Mouse (Mus musculus) intestine, embryonic 14.5 days (tissue): ENCODE data around the gene 1190002N15Rik. TPM values are rescaled to one million over a fixed set of nuclear protein-coding genes. Genes with fewer than 3 reads are reported as not detected.

Source experiments
- ATAC-seq: fragments of 200-750 bp; cut with Nextera tagmentation; replicated peaks from 2 replicates; pipeline ENCODE4 v1.8.0; 2017; ENCODE audit warnings: low read depth, moderate number of reproducible peaks, moderate TSS enrichment, moderate library complexity; ENCODE audit not compliant: low FRiP score, low TSS enrichment
- DNase-seq: peaks from one replicate; pipeline ENCODE4 v3.0.0-alpha.2; 2018; ENCODE audit warnings: low spot score
- H3K27ac ChIP-seq: fragments of 300-500 bp; sonication (generic); 2 replicates; pipeline ENCODE4 v1.5.1; 2014; ENCODE audit warnings: low read depth, mild to moderate bottlenecking, control low read depth
- H3K27me3 ChIP-seq: fragments of 300-500 bp; sonication (generic); replicated peaks from 2 replicates; pipeline ENCODE4 v1.6.1; 2014; ENCODE audit warnings: low read length, control low read depth; ENCODE audit not compliant: control insufficient read depth, insufficient read depth
- H3K36me3 ChIP-seq: fragments of 300-500 bp; sonication (generic); 2 replicates; pipeline ENCODE4 v1.6.1; 2014; ENCODE audit warnings: low read length, control low read depth; ENCODE audit not compliant: control insufficient read depth, insufficient read depth
- H3K4me1 ChIP-seq: fragments of 300-500 bp; sonication (generic); replicated peaks from 2 replicates; pipeline ENCODE4 v1.6.1; 2014; ENCODE audit warnings: low read length, control low read depth, mixed read lengths; ENCODE audit not compliant: control insufficient read depth, insufficient read depth
- H3K4me2 ChIP-seq: fragments of 300-500 bp; sonication (generic); 2 replicates; pipeline ENCODE4 v1.6.1; 2014; ENCODE audit warnings: low read length
- H3K4me3 ChIP-seq: fragments of 300-500 bp; sonication (generic); 2 replicates; pipeline ENCODE4 v1.5.1; 2014; ENCODE audit warnings: low read depth, low read length, control low read depth, mixed read lengths
- H3K9ac ChIP-seq: fragments of 300-500 bp; sonication (generic); 2 replicates; pipeline ENCODE4 v1.6.1; 2014; ENCODE audit warnings: mild to moderate bottlenecking, low read length
- H3K9me3 ChIP-seq: fragments of 300-500 bp; sonication (generic); 2 replicates; pipeline ENCODE4 v1.6.1; 2016; ENCODE audit warnings: low read length, control low read depth; ENCODE audit not compliant: control insufficient read depth
- WGBS: fragments of 180-500 bp; shearing (Covaris S2); extraction: QIAGEN DNeasy Blood & Tissue Kit; methylation state at CpG from one replicate; pipeline ENCODE4 v1.1.7; 2014; 5-methylcytosine and 5-hydroxymethylcytosine counted together
- polyA plus RNA-seq: library from polyadenylated mRNA; unstranded; fragments of >200 nt; fragmentation: Nextera tagmentation; extraction: Ambion mirVana; gene quantifications from 2 replicates; pipeline ENCODE4 v1.2.1, GENCODE M21; 2014

The 1190002N15Rik gene
- polyA plus RNA-seq, result 8.6 and 8.9 TPM in 2 replicates

GRCm38 (mm10) chr9:94537970-94538822 is at the start of gene 1190002N15Rik:
Gene 1190002N15Rik (minus strand): TSS chr9:94538081.
- H3K4me1 ChIP-seq, result peaks cover 18% of the 10 kb centered on the region
- H3K4me2 ChIP-seq, result peak within 1 kb of the TSS; percentile 73
- H3K9me3 ChIP-seq, result no peaks in the 10 kb centered on the region
- H3K4me3 ChIP-seq, result peak within 1 kb of the TSS; percentile 73
- H3K9ac ChIP-seq, result peak within 1 kb of the TSS; percentile 68
- under 1% methylated on average over 60 of the region's 104 CpGs for WGBS
- ATAC-seq (peak; percentile 92), DNase-seq (peak; percentile 97)
- no peaks in the 10 kb centered on the region for H3K27me3 ChIP-seq
- H3K27ac ChIP-seq, result peak within 1 kb of the TSS; percentile 96
- H3K36me3 ChIP-seq, result no peaks in the 10 kb centered on the region

- ATAC-seq, result no peak
- no peak for DNase-seq
- H3K27ac ChIP-seq, result no peak overlapping the region
- H3K4me1 ChIP-seq, result no peaks in the 10 kb centered on the region
- 86% methylated on average over 8 of the region's 8 CpGs for WGBS
- H3K36me3 ChIP-seq, result no peaks in the 10 kb centered on the region
- H3K4me3 ChIP-seq, result no peak overlapping the region
- no peak overlapping the region for H3K9ac ChIP-seq
- H3K4me2 ChIP-seq, result no peak overlapping the region
- H3K9me3 ChIP-seq, result no peaks in the 10 kb centered on the region
- no peaks in the 10 kb centered on the region for H3K27me3 ChIP-seq
Measured at GRCm38 (mm10) chr9:94582309-94582708, 44.4 kb upstream of the 1190002N15Rik start.

GRCm38 (mm10) chr9:94581661-94582060 is 43.8 kb upstream of the 1190002N15Rik start:
- Histone ChIP-seq H3K4me2 (no peak overlapping the region), H3K9me3 (no peaks in the 10 kb centered on the region), H3K27ac (no peak overlapping the region), H3K27me3 (no peaks in the 10 kb centered on the region), H3K36me3 (no peaks in the 10 kb centered on the region), H3K4me3 (no peak overlapping the region), H3K9ac (no peak overlapping the region), H3K4me1 (no peaks in the 10 kb centered on the region)
- ATAC-seq, result no peak
- 85% methylated on average over 4 of the region's 4 CpGs for WGBS
- DNase-seq, result no peak

- Histone ChIP-seq H3K4me2 (no peak overlapping the region), H3K9ac (no peak overlapping the region), H3K36me3 (no peaks in the 10 kb centered on the region), H3K27ac (no peak overlapping the region), H3K27me3 (no peaks in the 10 kb centered on the region), H3K4me3 (no peak overlapping the region), H3K4me1 (no peaks in the 10 kb centered on the region), H3K9me3 (no peaks in the 10 kb centered on the region)
- no peak for DNase-seq
- WGBS, result 82% methylated on average over 3 of the region's 3 CpGs
- ATAC-seq, result no peak
Measured at GRCm38 (mm10) chr9:94580071-94580737, 42.3 kb upstream of the 1190002N15Rik start.

GRCm38 (mm10) chr9:94571802-94572201 is 33.9 kb upstream of the 1190002N15Rik start:
- Histone ChIP-seq H3K4me1 (no peaks in the 10 kb centered on the region), H3K4me3 (no peak overlapping the region), H3K27me3 (no peaks in the 10 kb centered on the region), H3K27ac (no peak overlapping the region), H3K9ac (no peak overlapping the region), H3K4me2 (no peak overlapping the region), H3K36me3 (no peaks in the 10 kb centered on the region), H3K9me3 (0 out of 2 replicates have a peak, but pooled peaks cover 2% of the 10 kb centered on the region)
- WGBS, result 63% methylated on average over 1 of the region's 1 CpGs
- ATAC-seq (no peak), DNase-seq (no peak)

- H3K9ac ChIP-seq, result no peak overlapping the region
- 0 out of 2 replicates have a peak, but pooled peaks cover 1% of the 10 kb centered on the region for H3K9me3 ChIP-seq
- H3K27ac ChIP-seq, result no peak overlapping the region
- no peak overlapping the region for H3K4me3 ChIP-seq
- H3K27me3 ChIP-seq, result no peaks in the 10 kb centered on the region
- DNase-seq (no peak), ATAC-seq (no peak)
- H3K4me1 ChIP-seq, result no peaks in the 10 kb centered on the region
- no peak overlapping the region for H3K4me2 ChIP-seq
- H3K36me3 ChIP-seq, result no peaks in the 10 kb centered on the region
- WGBS, result 83% methylated on average over 3 of the region's 3 CpGs
Measured at GRCm38 (mm10) chr9:94568386-94568785, 30.5 kb upstream of the 1190002N15Rik start.

GRCm38 (mm10) chr9:94567722-94568314 is 29.9 kb upstream of the 1190002N15Rik start:
- H3K36me3 ChIP-seq, result no peaks in the 10 kb centered on the region
- no peak overlapping the region for H3K4me2 ChIP-seq
- H3K9me3 ChIP-seq, result no peaks in the 10 kb centered on the region
- no peak for ATAC-seq
- no peak overlapping the region for H3K9ac ChIP-seq
- no peak overlapping the region for H3K4me3 ChIP-seq
- H3K4me1 ChIP-seq, result no peaks in the 10 kb centered on the region
- no peak for DNase-seq
- WGBS, result 76% methylated on average over 5 of the region's 5 CpGs
- H3K27me3 ChIP-seq, result no peaks in the 10 kb centered on the region
- no peak overlapping the region for H3K27ac ChIP-seq

GRCm38 (mm10) chr9:94556776-94557514 is 19.1 kb upstream of the 1190002N15Rik start:
- H3K4me2 ChIP-seq, result no peak overlapping the region
- 78% methylated on average over 6 of the region's 6 CpGs for WGBS

More at GRCm38 (mm10) chr9:94556776-94557514, 19.1 kb upstream of the 1190002N15Rik start:
- H3K27ac ChIP-seq, result no peak overlapping the region
- H3K27me3 ChIP-seq, result no peaks in the 10 kb centered on the region
- DNase-seq (no peak), ATAC-seq (no peak)
- no peaks in the 10 kb centered on the region for H3K36me3 ChIP-seq
- no peaks in the 10 kb centered on the region for H3K9me3 ChIP-seq
- H3K4me3 ChIP-seq, result no peak overlapping the region
- H3K4me1 ChIP-seq, result no peaks in the 10 kb centered on the region
- no peak overlapping the region for H3K9ac ChIP-seq
